Mouse (Mus musculus) cerebellum, adult 11-12 months (tissue): ENCODE data around the gene Ifi27.
"Not testable (repeated sequence)": the region's sequence is repeated elsewhere in the genome, so short reads cannot be mapped to it uniquely, and the experiment has no call there.

ENCODE experiments used
- DNase-seq: peaks from one replicate; pipeline ENCODE4 v3.0.0; 2022

Ifi27 gene

DNA sequence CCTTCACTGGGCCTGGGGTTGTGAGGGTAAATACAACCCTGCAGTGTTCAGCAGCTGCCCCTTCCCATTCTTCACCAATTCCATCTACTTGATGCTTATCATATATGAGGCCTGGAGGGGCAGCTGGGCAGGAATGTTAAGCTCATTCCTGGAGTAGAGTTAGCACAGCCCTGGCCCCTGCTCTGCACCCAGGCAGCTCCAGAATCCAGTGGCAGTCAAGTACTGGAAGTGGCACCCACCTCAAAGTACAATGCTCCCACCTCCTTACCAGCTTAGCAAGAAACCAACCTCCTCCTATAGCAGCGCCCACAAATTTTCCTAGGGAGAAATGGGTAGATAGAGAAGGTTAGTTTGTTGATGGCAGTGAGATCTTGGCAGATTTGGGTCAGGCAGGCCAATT lies 22.7 kb downstream of the Ifi27 start:
- DNase-seq = not testable (repeated sequence)

- DNase-seq = no peak
Observed at GRCm38 (mm10) chr12:103457140-103457539, 23.1 kb downstream of the Ifi27 start, which contains the start of gene Ifi27l2b. Gene Ifi27l2b (minus strand): TSS chr12:103457223.

- no peak for DNase-seq
Observed at GRCm38 (mm10) chr12:103474481-103474880, 40.5 kb downstream of the Ifi27 start.

GRCm38 (mm10) chr12:103476779-103477389 lies 42.9 kb downstream of the Ifi27 start:
- no peak for DNase-seq

GRCm38 (mm10) chr12:103477461-103478015 lies 43.5 kb downstream of the Ifi27 start:
- no peak for DNase-seq

DNA sequence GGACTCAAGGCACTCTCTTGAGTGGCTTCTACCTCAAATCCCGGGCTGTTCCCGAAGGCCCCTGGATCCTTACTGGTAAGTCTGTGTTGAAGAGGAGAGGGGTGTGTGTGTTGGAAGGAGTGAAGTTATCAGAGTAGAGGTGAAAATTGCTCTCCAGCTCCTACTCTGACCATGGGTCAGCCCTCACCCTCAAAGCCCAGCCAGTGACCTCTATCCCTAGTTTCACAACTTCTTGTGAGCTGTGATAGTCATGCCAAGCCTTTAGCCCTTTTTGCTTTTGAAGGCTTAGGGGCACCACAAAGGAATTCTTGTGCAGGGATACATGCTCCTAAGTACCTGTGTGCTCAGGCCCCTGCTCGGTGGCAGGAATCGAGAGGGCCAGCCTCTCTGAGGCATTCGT lies 47.7 kb downstream of the Ifi27 start:
- DNase-seq = no peak

DNA sequence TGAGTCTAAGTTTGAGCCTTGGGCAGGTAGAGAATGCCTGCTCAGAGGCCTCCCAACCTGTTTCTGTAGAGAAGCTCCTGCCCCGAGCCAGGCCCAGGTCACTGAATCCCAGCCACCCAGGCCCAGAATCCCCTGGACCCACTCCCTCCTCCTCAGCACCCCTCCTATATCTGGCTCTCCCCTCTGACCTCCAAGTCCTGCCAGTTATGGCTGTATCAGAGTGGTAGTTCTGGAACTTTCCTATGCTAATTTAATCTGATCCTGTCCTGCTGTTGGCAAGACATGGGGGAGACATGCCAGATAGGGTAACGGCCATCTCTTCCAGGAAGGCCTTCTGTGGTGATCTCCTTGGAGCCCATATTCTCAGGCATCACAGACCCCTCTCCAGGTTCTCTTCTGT lies 48.8 kb downstream of the Ifi27 start:
- DNase-seq = no peak

- DNase-seq = not testable (repeated sequence)
Observed at GRCm38 (mm10) chr12:103484200-103484972, 50.4 kb downstream of the Ifi27 start.

DNA sequence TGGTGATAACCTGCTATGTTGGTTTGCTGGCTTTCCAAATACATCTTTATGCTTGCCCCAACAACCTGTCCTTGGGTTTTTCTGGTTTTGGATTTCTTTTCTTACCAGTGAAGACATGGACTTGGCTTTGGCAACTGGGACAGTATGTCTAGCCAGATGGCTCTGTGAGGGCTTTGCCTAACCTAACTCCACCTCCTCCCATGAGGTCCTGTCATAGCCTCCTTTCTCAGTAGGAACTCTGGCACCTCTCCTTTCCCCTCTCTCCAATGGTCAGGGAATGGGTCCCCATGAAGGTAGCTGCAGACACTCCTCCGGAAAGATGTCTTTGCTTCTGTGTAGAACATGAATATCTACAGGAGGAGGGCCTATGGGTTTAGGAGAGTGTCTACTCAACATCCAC lies 52.7 kb downstream of the Ifi27 start:
- peak; percentile 81 for DNase-seq

DNA sequence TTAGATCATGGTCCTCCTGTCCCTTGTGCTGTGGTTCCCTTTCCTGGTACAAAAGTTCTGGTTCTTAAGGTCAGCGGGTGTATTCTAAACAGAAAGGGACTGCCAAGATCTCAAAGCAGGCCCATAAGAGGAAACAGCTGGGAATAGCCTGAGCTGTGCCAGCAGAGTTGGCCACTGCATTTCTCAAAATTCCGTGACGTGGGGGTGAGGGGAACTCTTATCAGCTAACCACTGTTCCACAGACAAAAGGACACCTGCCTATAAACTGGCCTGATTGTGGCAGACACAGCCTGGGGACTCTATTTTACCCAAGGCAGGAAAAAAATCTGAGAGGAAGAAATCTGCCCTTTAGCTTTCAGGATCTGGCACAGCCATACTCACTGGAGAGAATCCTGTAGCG lies 53.3 kb downstream of the Ifi27 start:
- DNase-seq = no peak

DNA sequence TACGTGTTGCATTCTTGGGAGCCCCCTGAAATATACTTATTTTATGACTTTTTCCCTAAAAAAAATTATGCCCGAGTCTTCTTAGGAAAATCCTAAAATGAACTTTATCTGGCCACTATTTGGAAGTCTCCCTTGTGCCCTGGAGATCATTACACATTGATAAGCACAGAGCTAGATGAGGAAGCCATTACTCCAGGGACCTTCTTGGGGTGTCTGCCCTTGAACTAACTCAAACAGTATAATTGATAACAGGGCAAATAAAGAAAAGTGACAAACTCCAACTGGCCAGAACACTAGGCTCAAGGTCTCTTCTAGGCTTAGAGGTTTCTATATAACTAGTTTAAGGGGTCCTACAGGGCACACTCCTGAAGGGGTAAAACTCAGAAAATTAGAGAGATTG lies 53.7 kb downstream of the Ifi27 start:
- no peak for DNase-seq
